Mouse (Mus musculus) MEL (cell line): Measurements from ENCODE around the gene Pcgf1. TPM values are rescaled to one million over a fixed set of nuclear protein-coding genes. Genes with fewer than 3 reads are reported as not detected.

Experiments
- DNase-seq: peaks from one replicate; pipeline ENCODE4 v3.0.0; 2011; ENCODE audit warnings: low read depth, low spot score
- H3K27ac ChIP-seq: 2 replicates; pipeline ENCODE4 v1.5.1; 2012; ENCODE audit warnings: low read depth, mild to moderate bottlenecking, control low read depth, low read length, moderate library complexity; ENCODE audit not compliant: control insufficient read depth
- H3K27me3 ChIP-seq, 2 experiments: fragments of 150-350 bp in 1 of 2; sonication (generic) in 1 of 2; 2 replicates each; pipeline ENCODE4 v1.6.1; 2012; ENCODE audit warnings: low read length in 2 of 2, mild to moderate bottlenecking in 2 of 2, improper control_type of control experiment in 1 of 2, moderate library complexity in 1 of 2; ENCODE audit not compliant: insufficient read depth in 2 of 2, control insufficient read depth in 1 of 2
- H3K36me3 ChIP-seq, 2 experiments: 2 replicates each; pipeline ENCODE4 v1.6.1; 2012 to 2014; ENCODE audit warnings: low read length in 2 of 2, improper control_type of control experiment in 1 of 2, inconsistent platforms in 1 of 2, mild to moderate bottlenecking in 1 of 2; ENCODE audit not compliant: insufficient read depth in 2 of 2, control insufficient read depth in 1 of 2
- H3K4me1 ChIP-seq, 2 experiments: fragments of 150-350 bp in 1 of 2; sonication (generic) in 1 of 2; 2 replicates each; pipeline ENCODE4 v1.6.1; 2012; ENCODE audit warnings: low read length in 2 of 2, improper control_type of control experiment in 1 of 2, mild to moderate bottlenecking in 1 of 2; ENCODE audit not compliant: insufficient read depth in 2 of 2, control insufficient read depth in 1 of 2
- H3K4me3 ChIP-seq, 2 experiments: fragments of 150-350 bp in 1 of 2; sonication (generic) in 1 of 2; 2 replicates each; pipeline ENCODE4 v1.5.1; 2012; ENCODE audit warnings: low read depth in 2 of 2, low read length in 2 of 2, mild to moderate bottlenecking in 2 of 2, moderate library complexity in 2 of 2, control low read depth in 1 of 2, improper control_type of control experiment in 1 of 2; ENCODE audit not compliant: control insufficient read depth in 1 of 2, insufficient read depth in 1 of 2
- H3K79me2 ChIP-seq: 2 replicates; pipeline ENCODE4 v1.6.1; 2012; ENCODE audit warnings: mild to moderate bottlenecking, low read length, moderate library complexity; ENCODE audit not compliant: control insufficient read depth, poor library complexity, insufficient read depth
- H3K9ac ChIP-seq: 2 replicates; pipeline ENCODE4 v1.6.1; 2012; ENCODE audit warnings: low read depth, mild to moderate bottlenecking, control low read depth, low read length, moderate library complexity; ENCODE audit not compliant: control insufficient read depth, poor library complexity, severe bottlenecking
- H3K9me3 ChIP-seq: fragments of 150-350 bp; sonication (generic); replicated peaks from 2 replicates; pipeline ENCODE4 v1.6.1; 2012; ENCODE audit warnings: mild to moderate bottlenecking, low read length, improper control_type of control experiment, moderate library complexity; ENCODE audit not compliant: insufficient read depth
- BHLHE40 ChIP-seq: IDR thresholded peaks from 2 replicates; pipeline ENCODE4 v1.6.1; 2012; ENCODE audit warnings: low read depth, mild to moderate bottlenecking, inconsistent platforms, low read length, improper control_type of control experiment, borderline replicate concordance
- CHD1 ChIP-seq: IDR thresholded peaks from 2 replicates; pipeline ENCODE4 v1.6.1; 2012; ENCODE audit warnings: low read depth, mild to moderate bottlenecking, inconsistent platforms, low read length, improper control_type of control experiment
- CHD2 ChIP-seq: IDR thresholded peaks from 2 replicates; pipeline ENCODE4 v1.6.1; 2011; ENCODE audit warnings: low read length, improper control_type of control experiment
- CTCF ChIP-seq, 3 experiments: IDR thresholded peaks in 2 of 3; conservative IDR thresholded peaks in 1 of 3; 2 replicates each; pipeline ENCODE4 v1.5.1; 2011 to 2012; ENCODE audit warnings: low read length in 3 of 3, low read depth in 2 of 3, mild to moderate bottlenecking in 2 of 3, improper control_type of control experiment in 1 of 3, inconsistent platforms in 1 of 3, mixed read lengths in 1 of 3, moderate library complexity in 1 of 3; ENCODE audit not compliant: control insufficient read depth in 1 of 3, insufficient read depth in 1 of 3, poor library complexity in 1 of 3, severe bottlenecking in 1 of 3
- E2F4 ChIP-seq: IDR thresholded peaks from 2 replicates; pipeline ENCODE4 v1.6.1; 2011; ENCODE audit warnings: low read depth, low read length, improper control_type of control experiment, borderline replicate concordance
- ELF1 ChIP-seq: IDR thresholded peaks from 2 replicates; pipeline ENCODE4 v1.6.1; 2014; ENCODE audit warnings: low read depth, mild to moderate bottlenecking, inconsistent platforms, low read length, improper control_type of control experiment, moderate library complexity
- ETS1 ChIP-seq: IDR thresholded peaks from 2 replicates; pipeline ENCODE4 v1.6.1; 2012; ENCODE audit warnings: low read depth, mild to moderate bottlenecking, inconsistent platforms, low read length, improper control_type of control experiment, moderate library complexity
- GABPA ChIP-seq: IDR thresholded peaks from 2 replicates; pipeline ENCODE4 v1.6.1; 2012; ENCODE audit warnings: low read depth, mild to moderate bottlenecking, inconsistent platforms, low read length, improper control_type of control experiment, moderate library complexity
- GATA1 ChIP-seq: IDR thresholded peaks from 2 replicates; pipeline ENCODE4 v1.6.1; 2011; ENCODE audit warnings: low read depth, low read length, improper control_type of control experiment
- HCFC1 ChIP-seq: IDR thresholded peaks from 2 replicates; pipeline ENCODE4 v1.6.1; 2012; ENCODE audit warnings: low read depth, mild to moderate bottlenecking, inconsistent platforms, low read length, improper control_type of control experiment, moderate library complexity
- KAT2A ChIP-seq: conservative IDR thresholded peaks from 2 replicates; pipeline ENCODE4 v1.6.1; 2012; ENCODE audit warnings: low read depth, low read length, improper control_type of control experiment, inconsistent platforms
- MAZ ChIP-seq: IDR thresholded peaks from 2 replicates; pipeline ENCODE4 v1.6.1; 2012; ENCODE audit warnings: low read depth, mild to moderate bottlenecking, inconsistent platforms, low read length, improper control_type of control experiment
- MEF2A ChIP-seq: IDR thresholded peaks from 2 replicates; pipeline ENCODE4 v1.6.1; 2014; ENCODE audit warnings: low read depth, mild to moderate bottlenecking, inconsistent platforms, low read length, improper control_type of control experiment; ENCODE audit not compliant: poor library complexity, insufficient replicate concordance, severe bottlenecking; ENCODE audit errors: extremely low read depth
- MXI1 ChIP-seq: IDR thresholded peaks from 2 replicates; pipeline ENCODE4 v1.6.1; 2011; ENCODE audit warnings: mild to moderate bottlenecking, low read depth, low read length, improper control_type of control experiment
- MYC ChIP-seq: IDR thresholded peaks from 2 replicates; pipeline ENCODE4 v1.6.1; 2011; ENCODE audit warnings: low read depth, mild to moderate bottlenecking, low read length, improper control_type of control experiment, moderate library complexity
- NELFE ChIP-seq: IDR thresholded peaks from 2 replicates; pipeline ENCODE4 v1.6.1; 2011; ENCODE audit warnings: low read depth, low read length, improper control_type of control experiment
- POLR2A ChIP-seq, 2 experiments: IDR thresholded peaks; 2 replicates each; pipeline ENCODE4 v1.6.1; 2011 to 2012; ENCODE audit warnings: low read length in 2 of 2, mild to moderate bottlenecking in 2 of 2, control low read depth in 1 of 2, improper control_type of control experiment in 1 of 2, low read depth in 1 of 2, moderate library complexity in 1 of 2; ENCODE audit not compliant: control insufficient read depth in 1 of 2, insufficient read depth in 1 of 2, poor library complexity in 1 of 2
- POLR2AphosphoS5 ChIP-seq: IDR thresholded peaks from 2 replicates; pipeline ENCODE4 v1.6.1; 2012; ENCODE audit warnings: low read depth, borderline replicate concordance, mild to moderate bottlenecking, inconsistent platforms, low read length, moderate library complexity, mixed read lengths
- SMC3 ChIP-seq: IDR thresholded peaks from 2 replicates; pipeline ENCODE4 v1.6.1; 2011; ENCODE audit warnings: low read depth, low read length, improper control_type of control experiment
- ZMIZ1 ChIP-seq: IDR thresholded peaks from 2 replicates; pipeline ENCODE4 v1.6.1; 2012; ENCODE audit warnings: low read depth, mild to moderate bottlenecking, inconsistent platforms, low read length, improper control_type of control experiment, moderate library complexity
- polyA plus RNA-seq, 2 experiments: library from polyadenylated mRNA; stranded (reverse) in 1 of 2; unstranded in 1 of 2; fragments of >175 nt in 1 of 2; fragments of >200 nt in 1 of 2; gene quantifications; 2 replicates each; pipeline versions ENCODE4 v1.2.1 to v1.2.4; 2012; ENCODE audit warnings: low replicate concordance in 2 of 2, low read depth in 1 of 2; ENCODE audit not compliant: insufficient read length in 2 of 2, insufficient read depth in 1 of 2, missing spikeins in 1 of 2
- total RNA-seq: library from RNA; depleted of rRNA; stranded (reverse); fragments of 300-350 nt; gene quantifications from 2 replicates; pipeline ENCODE4 v1.2.3, GENCODE M21; 2012

The Pcgf1 gene
- total and polyA plus RNA-seq, 3 experiments = 18.2 to 25.2 TPM; not detected in 1

DNA sequence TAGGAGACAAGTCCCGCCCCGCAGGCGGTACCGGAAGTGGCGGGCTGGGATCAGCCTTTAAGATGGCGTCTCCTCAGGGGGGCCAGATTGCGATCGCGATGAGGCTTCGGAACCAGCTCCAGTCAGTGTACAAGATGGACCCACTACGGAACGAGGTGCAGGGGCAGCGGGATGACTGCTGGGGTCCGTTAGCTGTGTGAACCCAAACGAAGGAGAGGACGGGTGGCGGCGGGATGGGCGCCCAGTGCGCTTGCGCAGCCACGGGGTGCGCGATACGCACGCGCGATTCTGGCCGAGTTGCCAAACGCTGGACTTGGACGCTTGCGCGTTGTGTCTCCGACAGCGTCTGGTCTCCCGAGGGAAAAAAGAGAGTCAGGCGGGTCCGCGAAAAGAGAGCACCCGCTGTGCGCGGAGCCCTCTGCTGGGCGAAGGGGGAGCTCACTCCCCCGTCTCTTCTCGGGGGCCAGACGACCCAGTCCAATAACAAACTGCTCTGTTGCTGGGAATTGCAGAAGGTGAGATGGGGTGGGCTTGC is 722 bp downstream of the Pcgf1 start (continued):
- TF ChIP-seq MXI1 (no peak), CHD1 (no peak), SMC3 (peak; percentile 44), MAZ (peak; percentile 74), MEF2A (no peak)

DNA sequence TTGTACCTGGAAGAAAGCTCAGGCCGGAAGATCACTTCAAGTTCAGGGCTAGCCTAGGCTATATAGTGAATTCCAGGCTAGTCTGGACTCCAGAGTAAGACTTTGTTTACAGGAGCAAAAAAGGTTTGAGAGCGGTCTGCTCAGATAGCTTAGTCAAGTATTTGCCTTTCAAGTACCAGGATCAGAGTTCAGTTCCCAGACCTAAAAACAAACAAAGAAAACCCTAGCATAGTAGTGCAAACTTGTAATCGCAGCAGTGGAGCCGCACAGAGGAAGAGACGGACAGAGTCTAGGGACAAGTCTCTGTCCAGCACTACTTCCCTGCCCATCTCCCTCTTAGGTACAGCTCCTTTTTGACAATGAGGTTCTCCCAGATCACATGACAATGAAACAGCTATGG is 2.5 kb downstream of the Pcgf1 start:
- H3K9me3 ChIP-seq = no peaks in the 10 kb centered on the region
- no peak overlapping the region for H3K9ac ChIP-seq
- peaks cover 0 to 9% of the 10 kb centered on the region in 2 experiments; a peak in 2 of 4 replicates for H3K36me3 ChIP-seq
- DNase-seq = no peak
- TF ChIP-seq ETS1 = no peak
- no peak for TF ChIP-seq SMC3
- no peak for TF ChIP-seq GATA1
- no peak for TF ChIP-seq MAZ
- no peak for TF ChIP-seq KAT2A
- TF ChIP-seq CHD2 = no peak
- TF ChIP-seq POLR2A (IDR thresholded peaks at IDR 0.05; ENCODE audit: control insufficient read depth in 1 of 2, insufficient read depth in 1 of 2, low read depth in 1 of 2, low read length in 2 of 2, poor library complexity in 1 of 2) = no peak
- TF ChIP-seq GABPA = no peak
- TF ChIP-seq CHD1 = no peak
- no peak for TF ChIP-seq MYC
- TF ChIP-seq ZMIZ1 = no peak
- no peak for TF ChIP-seq HCFC1
- TF ChIP-seq POLR2AphosphoS5 = no peak
- no peak for TF ChIP-seq ELF1
- TF ChIP-seq MEF2A = no peak
- TF ChIP-seq BHLHE40 = no peak
- TF ChIP-seq E2F4 = no peak
- no peak for TF ChIP-seq CTCF (IDR thresholded peaks at IDR 0.05 in 2 of 3, conservative IDR thresholded peaks at IDR 0.05 in 1 of 3; ENCODE audit: control insufficient read depth in 1 of 3, insufficient read depth in 1 of 3, low read depth in 2 of 3, low read length in 3 of 3, poor library complexity in 1 of 3, severe bottlenecking in 1 of 3)
- TF ChIP-seq NELFE = no peak
- peaks cover 11% of the 10 kb centered on the region for H3K79me2 ChIP-seq
- H3K4me1 ChIP-seq = peaks cover 0 to 13% of the 10 kb centered on the region in 2 experiments; a peak in 2 of 4 replicates
- H3K4me3 ChIP-seq = no peak overlapping the region
- H3K27ac ChIP-seq = no peak overlapping the region
- H3K27me3 ChIP-seq = no peaks in the 10 kb centered on the region
